Mouse (Mus musculus) skeletal muscle tissue, adult 2 months (tissue): ENCODE data around the gene Perm1.

Source experiments
- DNase-seq: peaks from one replicate; pipeline ENCODE4 v3.0.0-alpha.2; 2012; ENCODE audit warnings: low read depth, low spot score

The Perm1 gene

GRCm38 (mm10) chr4:156215649-156216048 lies at the start of gene Perm1:
TSS of gene Perm1 (plus strand) at chr4:156215868.
- peak; percentile 95 for DNase-seq

- no peak for DNase-seq
These were observed 49.2 kb upstream of the Perm1 start for GRCm38 (mm10) chr4:156166477-156166876.

GRCm38 (mm10) chr4:156168611-156169010 lies 47.1 kb upstream of the Perm1 start:
- no peak for DNase-seq

GRCm38 (mm10) chr4:156169129-156169528 lies 46.5 kb upstream of the Perm1 start:
- no peak for DNase-seq

- no peak for DNase-seq
These were observed 43.8 kb upstream of the Perm1 start for GRCm38 (mm10) chr4:156171828-156172227.

- no peak for DNase-seq
These were observed 38.0 kb upstream of the Perm1 start for GRCm38 (mm10) chr4:156177630-156178029.

- DNase-seq = no peak
These were observed 31.9 kb upstream of the Perm1 start for GRCm38 (mm10) chr4:156183747-156184146.

- no peak for DNase-seq
These were observed 31.2 kb upstream of the Perm1 start for GRCm38 (mm10) chr4:156184291-156184954.

GRCm38 (mm10) chr4:156185456-156185949 lies 30.2 kb upstream of the Perm1 start:
- no peak for DNase-seq

GRCm38 (mm10) chr4:156185950-156186850 lies 29.5 kb upstream of the Perm1 start:
- no peak for DNase-seq

GRCm38 (mm10) chr4:156188162-156188810 lies 27.4 kb upstream of the Perm1 start:
- DNase-seq = no peak

GRCm38 (mm10) chr4:156188811-156189323 lies 26.8 kb upstream of the Perm1 start:
- DNase-seq = no peak

- DNase-seq = no peak
These were observed 23.1 kb upstream of the Perm1 start for GRCm38 (mm10) chr4:156192421-156193199.

- no peak for DNase-seq
These were observed 22.5 kb upstream of the Perm1 start for GRCm38 (mm10) chr4:156193200-156193590.

GRCm38 (mm10) chr4:156193906-156194305 lies 21.8 kb upstream of the Perm1 start:
- no peak for DNase-seq

- DNase-seq = no peak
These were observed 21.3 kb upstream of the Perm1 start for GRCm38 (mm10) chr4:156194346-156194745.

- no peak for DNase-seq
These were observed 19.5 kb upstream of the Perm1 start for GRCm38 (mm10) chr4:156195927-156196870.

GRCm38 (mm10) chr4:156197131-156197828 lies 18.4 kb upstream of the Perm1 start, which contains the start of gene Agrn:
TSS of gene Agrn (minus strand) at chr4:156197488.
- peak; percentile 49 for DNase-seq

- DNase-seq = peak; percentile 86
These were observed 17.9 kb upstream of the Perm1 start for GRCm38 (mm10) chr4:156197829-156198205.
